Mouse (Mus musculus) kidney, embryonic 14.5 days (tissue): ENCODE results near the gene Clstn2. TPM values are rescaled to one million over a fixed set of nuclear protein-coding genes. Genes with fewer than 3 reads are reported as not detected.
A peak's percentile ranks its signal among the peaks of the same experiment; 100 is the strongest.

Experiments used
- ATAC-seq: fragments of 200-750 bp; cut with Nextera tagmentation; 2 replicates; pipeline ENCODE4 v1.8.0; 2017; ENCODE audit warnings: moderate number of reproducible peaks, mild to moderate bottlenecking, moderate TSS enrichment, moderate library complexity; ENCODE audit not compliant: low FRiP score, low TSS enrichment
- H3K27ac ChIP-seq: fragments of 300-500 bp; sonication (generic); 2 replicates; pipeline ENCODE4 v1.5.1; 2014; ENCODE audit warnings: low read depth, mild to moderate bottlenecking, low read length, moderate library complexity, mixed read lengths
- H3K27me3 ChIP-seq: fragments of 300-500 bp; sonication (generic); 2 replicates; pipeline ENCODE4 v1.6.1; 2014; ENCODE audit warnings: mild to moderate bottlenecking, low read length; ENCODE audit not compliant: control insufficient read depth, insufficient read depth
- H3K36me3 ChIP-seq: fragments of 300-500 bp; sonication (generic); 2 replicates; pipeline ENCODE4 v1.6.1; 2014; ENCODE audit warnings: low read length, mixed read lengths; ENCODE audit not compliant: control insufficient read depth, insufficient read depth
- H3K4me1 ChIP-seq: fragments of 300-500 bp; sonication (generic); 2 replicates; pipeline ENCODE4 v1.6.1; 2014; ENCODE audit warnings: low read length, mixed read lengths; ENCODE audit not compliant: control insufficient read depth, insufficient read depth
- H3K4me2 ChIP-seq: fragments of 300-500 bp; sonication (generic); replicated peaks from 2 replicates; pipeline ENCODE4 v1.6.1; 2014; ENCODE audit warnings: low read depth, mild to moderate bottlenecking, low read length
- H3K4me3 ChIP-seq: fragments of 300-500 bp; sonication (generic); 2 replicates; pipeline ENCODE4 v1.5.1; 2014; ENCODE audit warnings: mild to moderate bottlenecking, low read length
- H3K9ac ChIP-seq: fragments of 300-500 bp; sonication (generic); 2 replicates; pipeline ENCODE4 v1.6.1; 2014; ENCODE audit warnings: low read depth, mild to moderate bottlenecking, low read length, moderate library complexity
- H3K9me3 ChIP-seq: fragments of 300-500 bp; sonication (generic); 2 replicates; pipeline ENCODE4 v1.6.1; 2016; ENCODE audit warnings: low read length; ENCODE audit not compliant: control insufficient read depth
- whole genome bisulfite sequencing: fragments of 180-500 bp; shearing (Covaris S2); extraction: QIAGEN DNeasy Blood & Tissue Kit; methylation state at CpG from one replicate; pipeline ENCODE4 v1.1.7; 2014; 5-methylcytosine and 5-hydroxymethylcytosine counted together
- polyA plus RNA-seq: library from polyadenylated mRNA; unstranded; fragments of >200 nt; fragmentation: Nextera tagmentation; extraction: Ambion mirVana; gene quantifications from 2 replicates; pipeline ENCODE4 v1.2.1, GENCODE M21; 2014

Gene Clstn2
- polyA plus RNA-seq, 1 experiment from 2014 or later, result 2.7 TPM

DNA sequence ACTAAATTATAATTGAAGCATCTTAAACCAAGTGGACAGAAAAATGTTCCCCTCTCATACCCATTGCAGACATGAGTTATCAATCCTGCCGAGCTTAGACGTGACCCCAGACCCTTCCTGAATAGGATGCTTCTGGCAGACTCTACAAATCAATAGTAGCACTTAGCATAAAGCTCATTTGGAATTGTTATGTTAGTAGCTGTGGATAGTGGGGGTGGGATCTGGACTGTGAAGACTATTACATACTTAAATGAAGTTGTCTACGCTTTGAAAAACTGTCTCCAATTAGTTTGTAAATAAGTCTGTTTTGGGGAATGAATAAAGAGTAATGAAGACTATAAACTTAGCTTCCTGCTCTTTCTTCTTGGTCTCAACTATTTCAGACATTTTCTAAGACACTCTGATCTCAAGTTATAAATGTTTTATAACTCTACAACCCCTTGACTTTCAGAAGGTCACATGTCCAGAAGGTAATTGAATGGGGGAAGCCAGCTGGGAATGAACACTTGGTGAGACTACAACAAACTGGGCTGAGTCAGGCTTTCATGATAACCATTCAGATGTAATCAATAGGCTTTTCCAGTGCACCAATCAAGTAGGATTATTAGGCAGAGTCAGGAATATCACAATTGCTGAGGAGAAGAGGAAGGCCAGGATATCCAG lies 216.7 kb downstream of the Clstn2 start:
- H3K36me3 ChIP-seq, result no peaks in the 10 kb centered on the region
- peaks cover 5% of the 10 kb centered on the region; the same call in 1 of the 2 replicates for H3K4me1 ChIP-seq

DNA sequence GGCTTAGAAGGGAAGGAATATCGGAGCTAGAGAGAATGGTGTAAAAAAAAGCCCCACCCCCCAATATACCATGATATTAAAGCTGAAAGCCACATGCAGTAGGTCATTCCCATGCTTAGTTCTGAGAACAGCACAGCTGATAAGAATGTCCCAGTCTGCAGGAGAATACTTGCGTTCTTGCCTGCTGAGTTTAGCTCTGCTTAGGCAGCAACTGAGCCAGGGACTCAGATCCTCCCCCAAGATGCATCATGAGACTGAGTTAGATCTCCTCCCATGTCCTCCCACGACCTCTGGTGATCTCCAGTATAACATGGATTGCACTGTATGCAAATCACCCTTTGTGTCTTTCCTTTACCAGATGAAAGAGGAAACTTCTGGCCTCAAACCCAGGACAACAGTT lies 219.8 kb downstream of the Clstn2 start:
- Histone ChIP-seq H3K9ac (no peak overlapping the region), H3K4me2 (no peak overlapping the region), H3K4me1 (peaks cover 5% of the 10 kb centered on the region; the same call in 1 of the 2 replicates), H3K27ac (no peak overlapping the region), H3K4me3 (no peak overlapping the region), H3K9me3 (no peaks in the 10 kb centered on the region), H3K27me3 (no peaks in the 10 kb centered on the region), H3K36me3 (no peaks in the 10 kb centered on the region)
- 33% methylated on average over 3 of the region's 3 CpGs for WGBS
- peak; percentile 75 for ATAC-seq

More for the DNA sequence above, 216.7 kb downstream of the Clstn2 start:
- no peak overlapping the region for H3K9ac ChIP-seq
- no peaks in the 10 kb centered on the region for H3K9me3 ChIP-seq
- no peak for ATAC-seq
- 49% methylated on average over 3 of the region's 3 CpGs for WGBS
- no peak overlapping the region for H3K4me2 ChIP-seq
- H3K27me3 ChIP-seq, result no peaks in the 10 kb centered on the region
- no peak overlapping the region for H3K4me3 ChIP-seq
- H3K27ac ChIP-seq, result no peak overlapping the region

DNA sequence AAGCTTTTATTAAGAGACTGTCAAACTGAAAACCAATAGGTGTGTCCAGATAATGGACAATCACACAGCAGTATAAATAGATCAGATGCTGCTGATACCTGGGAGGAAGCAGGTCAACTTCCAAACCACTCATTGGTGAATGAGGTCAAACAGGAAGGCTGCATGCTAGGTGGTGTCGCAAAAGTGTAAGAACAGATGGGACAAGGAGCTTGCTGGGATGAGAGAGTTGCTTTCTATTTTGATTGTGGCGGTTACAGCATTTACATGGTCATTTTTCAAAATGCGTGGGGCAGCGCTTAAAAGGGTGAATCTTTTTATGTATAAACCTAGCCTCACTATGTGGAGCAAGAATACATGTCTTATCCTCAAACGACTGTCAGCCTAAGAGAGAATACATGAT lies 225.9 kb downstream of the Clstn2 start:
- no peak overlapping the region for H3K4me2 ChIP-seq
- H3K4me1 ChIP-seq, result no peaks in the 10 kb centered on the region
- no peaks in the 10 kb centered on the region for H3K27me3 ChIP-seq
- H3K9ac ChIP-seq, result no peak overlapping the region
- ATAC-seq, result no peak
- no peaks in the 10 kb centered on the region for H3K9me3 ChIP-seq
- H3K27ac ChIP-seq, result no peak overlapping the region
- H3K4me3 ChIP-seq, result no peak overlapping the region
- H3K36me3 ChIP-seq, result no peaks in the 10 kb centered on the region
- WGBS, result 90% methylated on average over 5 of the region's 5 CpGs

DNA sequence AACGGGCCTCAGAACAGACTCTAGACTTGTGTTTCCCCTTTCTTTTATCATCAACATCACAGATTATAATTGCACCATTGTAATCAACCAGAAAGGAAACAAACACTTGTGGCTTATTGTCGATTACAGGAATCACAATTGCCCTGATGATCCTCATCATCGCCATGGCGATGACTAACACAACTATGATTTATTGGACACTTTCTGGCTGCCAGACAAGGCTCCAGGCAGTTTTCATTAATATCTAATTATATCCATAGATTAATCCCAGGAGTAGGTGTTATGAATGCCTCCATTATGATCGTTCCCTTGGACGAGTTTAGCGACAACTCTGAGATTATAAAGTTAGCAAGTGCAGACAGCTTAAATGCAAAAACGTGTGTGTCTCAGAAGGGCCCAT lies 239.3 kb downstream of the Clstn2 start:
- no peak overlapping the region for H3K27ac ChIP-seq

DNA sequence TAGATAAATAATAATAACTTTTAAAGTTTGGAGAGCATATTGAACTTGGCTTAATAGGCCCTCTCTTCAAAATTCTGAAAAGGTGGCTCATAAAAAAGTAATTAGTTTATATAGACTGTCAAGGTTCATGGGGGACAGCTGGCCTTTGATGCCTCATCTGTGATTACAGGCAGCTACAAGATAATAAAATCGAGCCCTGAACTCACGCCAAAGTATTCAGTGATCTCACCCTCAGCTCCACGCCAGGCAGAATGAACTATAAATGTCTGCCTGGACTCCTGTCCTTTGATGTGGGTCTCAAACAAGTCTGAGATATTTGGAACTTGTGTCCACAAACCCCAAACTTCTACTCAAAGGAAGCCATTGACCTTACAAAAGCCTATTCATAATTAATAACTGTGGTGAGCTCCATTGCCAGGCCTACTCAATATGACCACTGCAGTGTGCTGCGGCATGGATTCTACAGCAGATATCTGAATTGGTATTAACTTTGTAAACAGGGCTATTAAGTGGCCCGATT lies 244.8 kb downstream of the Clstn2 start:
- Histone ChIP-seq H3K27me3 (no peaks in the 10 kb centered on the region), H3K36me3 (no peaks in the 10 kb centered on the region), H3K4me3 (no peak overlapping the region), H3K9me3 (no peaks in the 10 kb centered on the region), H3K9ac (no peak overlapping the region), H3K27ac (no peak overlapping the region), H3K4me2 (no peak overlapping the region), H3K4me1 (no peaks in the 10 kb centered on the region)
- WGBS, result 63% methylated on average over 5 of the region's 5 CpGs
- ATAC-seq, result no peak

More for the DNA sequence above, 239.3 kb downstream of the Clstn2 start:
- H3K4me3 ChIP-seq, result no peak overlapping the region
- H3K36me3 ChIP-seq, result no peaks in the 10 kb centered on the region
- no peak for ATAC-seq
- peaks cover 4% of the 10 kb centered on the region; the same call in 1 of the 2 replicates for H3K4me1 ChIP-seq
- no peak overlapping the region for H3K4me2 ChIP-seq
- WGBS, result 71% methylated on average over 8 of the region's 8 CpGs
- H3K9me3 ChIP-seq, result no peaks in the 10 kb centered on the region
- H3K27me3 ChIP-seq, result no peaks in the 10 kb centered on the region
- H3K9ac ChIP-seq, result no peak overlapping the region

DNA sequence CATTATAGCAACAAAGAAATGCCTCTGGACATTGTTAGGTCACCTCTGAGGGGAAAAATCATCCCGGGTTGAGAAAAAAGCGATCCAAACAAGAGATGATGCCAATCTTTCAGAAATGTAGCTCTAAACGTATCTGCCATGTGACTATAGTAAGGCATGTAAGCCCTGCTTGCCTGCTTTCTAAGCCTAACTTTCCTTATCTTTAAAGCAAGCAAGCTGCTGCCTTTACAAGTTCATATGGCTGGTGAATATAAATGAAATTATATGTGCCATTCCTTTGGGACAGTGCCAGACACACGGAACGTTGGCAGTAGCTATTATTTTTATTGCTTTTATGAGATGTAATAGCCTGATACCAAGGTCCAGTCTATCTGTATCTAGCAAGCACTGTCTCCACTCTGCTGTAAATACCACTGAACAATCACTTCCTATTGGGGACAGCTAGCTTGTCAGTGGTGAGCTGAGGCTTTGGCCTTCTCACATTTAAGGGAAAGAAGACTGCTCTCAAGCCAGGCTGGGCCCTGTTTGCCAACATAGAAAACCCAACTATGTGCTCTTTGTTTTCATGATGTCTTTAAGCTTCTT lies 252.9 kb downstream of the Clstn2 start:
- no peak overlapping the region for H3K4me3 ChIP-seq
- no peak for ATAC-seq

DNA sequence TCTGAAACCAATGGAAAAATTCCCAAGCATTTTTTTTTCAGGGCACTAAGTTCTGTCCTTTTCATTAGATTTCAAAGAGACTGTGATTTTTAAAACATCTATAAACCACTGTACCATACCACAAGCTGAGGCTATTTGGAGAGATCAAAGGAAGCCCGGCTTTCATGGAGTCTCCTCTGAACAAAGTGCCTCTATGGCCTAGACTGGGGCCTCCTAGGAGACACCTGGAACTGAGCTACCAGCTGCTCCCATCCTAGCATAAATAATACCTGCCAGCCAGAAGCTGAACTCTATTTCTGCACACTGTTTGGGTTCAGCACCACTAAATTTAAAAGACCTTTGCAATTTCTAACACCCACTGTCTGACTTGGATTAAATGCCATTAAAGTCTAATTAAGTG lies 257.2 kb downstream of the Clstn2 start:
- no peak for ATAC-seq
- Histone ChIP-seq H3K36me3 (no peaks in the 10 kb centered on the region), H3K4me1 (no peaks in the 10 kb centered on the region), H3K27me3 (no peaks in the 10 kb centered on the region), H3K4me3 (no peak overlapping the region), H3K9ac (no peak overlapping the region), H3K4me2 (no peak overlapping the region), H3K9me3 (no peaks in the 10 kb centered on the region), H3K27ac (no peak overlapping the region)
- 38% methylated on average over 1 of the region's 1 CpGs for WGBS

More for the DNA sequence above, 252.9 kb downstream of the Clstn2 start:
- Histone ChIP-seq H3K4me2 (no peak overlapping the region), H3K9me3 (no peaks in the 10 kb centered on the region), H3K4me1 (no peaks in the 10 kb centered on the region), H3K27me3 (no peaks in the 10 kb centered on the region), H3K27ac (no peak overlapping the region), H3K9ac (no peak overlapping the region), H3K36me3 (no peaks in the 10 kb centered on the region)
- WGBS, result 72% methylated on average over 5 of the region's 5 CpGs

DNA sequence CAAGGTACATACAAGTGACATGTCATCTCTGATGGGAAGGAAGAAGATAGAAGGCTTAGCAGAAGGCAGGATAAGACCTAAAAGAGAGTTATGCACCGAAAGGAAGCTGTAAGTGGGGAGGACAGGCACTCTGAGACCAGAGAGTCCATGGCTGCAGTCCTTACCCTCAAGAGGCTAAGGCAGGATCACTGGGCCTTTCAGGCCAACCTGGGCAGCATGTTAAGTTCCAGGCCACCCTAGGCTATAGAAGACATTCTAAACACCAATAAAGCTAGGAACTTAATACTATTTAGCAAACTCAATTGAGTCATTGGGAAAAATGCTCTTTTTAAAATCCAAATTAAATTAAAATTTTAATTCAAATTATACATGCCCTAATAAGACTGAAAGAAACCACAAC lies 258.0 kb downstream of the Clstn2 start:
- ATAC-seq, result no peak
- no peak overlapping the region for H3K4me3 ChIP-seq
- no peak overlapping the region for H3K9ac ChIP-seq
- no peaks in the 10 kb centered on the region for H3K4me1 ChIP-seq
- WGBS, result 87% methylated on average over 1 of the region's 1 CpGs
- H3K9me3 ChIP-seq, result no peaks in the 10 kb centered on the region
- H3K27ac ChIP-seq, result no peak overlapping the region
- H3K36me3 ChIP-seq, result no peaks in the 10 kb centered on the region
- no peaks in the 10 kb centered on the region for H3K27me3 ChIP-seq
- no peak overlapping the region for H3K4me2 ChIP-seq

DNA sequence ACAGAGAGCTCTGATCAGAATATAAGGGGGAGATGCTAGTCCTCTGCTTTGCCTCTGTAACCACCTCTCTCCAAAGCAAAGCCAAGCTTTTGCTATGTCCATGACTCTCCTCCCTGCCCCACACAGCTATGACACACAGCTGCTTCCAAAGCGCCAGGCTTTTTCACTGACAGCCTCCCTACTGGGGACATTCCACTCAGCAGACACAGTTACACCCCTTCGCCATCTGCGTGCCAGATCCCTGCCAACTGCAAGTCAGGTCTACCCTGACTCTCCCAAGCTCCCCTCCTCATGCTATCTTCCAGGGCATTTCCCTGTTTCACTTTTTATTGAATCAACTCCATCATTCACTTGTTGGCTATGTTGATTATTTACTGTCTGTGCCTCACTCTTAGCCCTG lies 259.1 kb downstream of the Clstn2 start:
- H3K4me1 ChIP-seq, result 0 out of 2 replicates have a peak, but pooled peaks cover 3% of the 10 kb centered on the region
- H3K4me2 ChIP-seq, result no peak overlapping the region
- H3K36me3 ChIP-seq, result no peaks in the 10 kb centered on the region
- no peak overlapping the region for H3K27ac ChIP-seq
- no peak overlapping the region for H3K9ac ChIP-seq
- 89% methylated on average over 3 of the region's 3 CpGs for WGBS
- ATAC-seq, result no peak
- no peak overlapping the region for H3K4me3 ChIP-seq
- no peaks in the 10 kb centered on the region for H3K27me3 ChIP-seq
- H3K9me3 ChIP-seq, result no peaks in the 10 kb centered on the region
